Mouse (Mus musculus): ENCODE results near the gene A630023A22Rik.

The A630023A22Rik gene

GRCm38 (mm10) chr14:34102601-34103000 is at the start of gene A630023A22Rik:
Gene A630023A22Rik (minus strand): TSS chr14:34102754.
- WGBS, result 86% methylated on average over 5 of the region's 5 CpGs

DNA sequence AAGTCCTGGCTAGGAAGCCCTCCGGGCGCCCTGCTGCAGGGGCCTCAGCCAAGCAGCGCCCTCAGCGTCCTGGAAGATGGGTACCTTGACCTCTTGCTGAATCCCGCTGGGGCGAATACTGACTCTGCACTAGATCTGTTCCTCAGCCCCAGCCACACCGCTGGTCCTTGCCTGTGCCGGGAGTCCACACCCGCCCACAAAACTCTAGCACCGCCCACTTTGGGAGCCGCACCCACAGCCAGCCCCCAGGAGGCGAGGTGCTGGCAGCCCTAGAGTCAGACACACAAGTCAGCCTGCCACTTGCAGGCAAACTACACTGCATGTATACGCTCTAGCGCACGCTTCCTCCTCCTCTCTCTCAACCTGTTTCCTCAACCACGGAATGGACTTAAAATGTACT is 49.8 kb upstream of the A630023A22Rik start, which contains the start of gene Npy4r:
Gene Npy4r, minus strand, starts transcription at position 148 of the 400 bp plus-strand sequence.
- WGBS, result 21% methylated on average over 16 of the region's 16 CpGs

- WGBS, result 93% methylated on average over 10 of the region's 10 CpGs
Measured at GRCm38 (mm10) chr14:34142915-34143314, 40.4 kb upstream of the A630023A22Rik start.

DNA sequence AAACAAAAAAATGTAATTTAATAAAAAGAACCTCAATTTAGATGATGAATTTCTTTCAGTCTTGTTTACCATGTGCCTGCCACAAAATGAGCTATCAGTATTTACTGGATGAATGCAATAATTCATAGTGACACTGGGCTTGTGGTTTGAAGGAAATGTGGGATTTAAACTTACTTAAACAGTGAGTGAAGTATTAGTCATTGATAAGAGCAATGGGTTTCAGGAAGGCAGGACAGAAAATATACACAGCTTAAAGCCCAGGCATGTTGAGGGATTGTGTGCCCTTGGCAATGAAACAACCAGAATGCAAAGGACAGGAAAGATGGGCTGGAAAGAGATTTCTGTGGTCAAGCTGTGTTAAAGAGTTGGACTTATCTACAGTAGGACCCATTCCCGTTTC is 39.8 kb upstream of the A630023A22Rik start:
- WGBS, result 81% methylated on average over 1 of the region's 1 CpGs

DNA sequence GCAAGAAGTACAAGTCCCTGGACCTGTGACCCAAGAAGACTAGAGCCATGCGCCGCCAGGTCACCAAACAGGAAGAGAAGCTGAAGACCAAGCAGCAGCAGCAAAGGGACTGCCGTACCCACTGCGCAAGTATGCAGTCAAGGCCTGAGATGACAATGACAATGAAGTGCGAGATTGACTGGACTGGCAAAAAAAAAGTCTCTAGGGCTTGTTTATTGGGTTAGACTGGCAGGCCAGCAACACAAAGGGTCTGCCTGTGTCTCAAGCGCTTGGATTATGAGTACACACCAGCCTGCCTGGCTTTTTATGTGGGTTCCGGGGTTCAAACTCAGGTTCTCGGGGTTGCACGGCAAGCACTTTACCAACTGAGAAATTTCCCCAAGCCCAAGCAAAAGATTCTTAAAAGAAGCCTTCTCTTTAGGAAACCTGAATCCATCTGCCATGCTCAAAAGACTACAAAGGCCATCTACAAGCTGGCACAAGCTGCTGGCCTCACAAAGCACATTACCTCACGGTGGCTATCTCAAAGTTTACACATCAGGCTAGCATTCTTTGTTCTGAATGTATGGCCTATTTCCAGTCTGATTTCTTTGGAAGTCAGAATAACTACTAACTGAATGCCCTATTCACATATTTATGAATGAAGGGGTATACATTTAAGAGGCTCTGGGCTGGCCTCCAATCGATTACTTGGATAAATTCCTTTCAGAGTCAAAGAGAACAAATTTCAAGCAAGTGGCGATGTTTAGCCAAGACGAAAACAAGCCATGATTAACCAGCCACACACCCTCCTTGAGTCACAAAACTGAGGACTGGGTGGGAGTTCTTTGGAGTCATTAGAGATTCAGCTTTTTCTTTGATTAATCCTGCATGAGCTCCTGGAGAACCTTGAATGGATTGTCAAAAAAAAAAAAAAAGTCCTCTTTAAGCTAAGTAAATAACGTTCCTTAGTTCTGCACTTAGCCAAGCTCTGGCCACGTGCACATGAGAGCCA is 37.4 kb upstream of the A630023A22Rik start:
- 71% methylated on average over 15 of the region's 15 CpGs for WGBS

DNA sequence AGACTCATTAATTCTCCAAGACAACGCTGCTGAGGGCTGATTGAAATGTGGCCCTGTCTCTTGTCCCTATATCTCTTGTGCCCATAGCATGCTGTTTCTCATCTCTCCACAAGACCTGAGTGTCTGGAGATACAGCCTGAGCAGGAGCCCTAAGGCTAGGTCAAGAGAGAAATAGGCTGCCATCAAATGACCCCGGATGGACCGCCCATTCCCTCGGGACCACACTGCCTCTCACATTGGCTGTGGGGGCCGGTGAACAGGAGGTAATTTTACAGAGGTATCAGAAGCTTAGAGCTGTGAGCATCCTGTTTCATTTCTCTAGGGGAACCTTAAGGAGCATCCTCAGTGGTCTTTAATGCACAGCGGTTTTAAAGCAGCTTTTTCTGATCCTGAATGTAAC is 28.7 kb upstream of the A630023A22Rik start:
- WGBS, result 78% methylated on average over 6 of the region's 6 CpGs

- WGBS, result 90% methylated on average over 4 of the region's 4 CpGs
Measured at GRCm38 (mm10) chr14:34121691-34122090, 19.1 kb upstream of the A630023A22Rik start.

DNA sequence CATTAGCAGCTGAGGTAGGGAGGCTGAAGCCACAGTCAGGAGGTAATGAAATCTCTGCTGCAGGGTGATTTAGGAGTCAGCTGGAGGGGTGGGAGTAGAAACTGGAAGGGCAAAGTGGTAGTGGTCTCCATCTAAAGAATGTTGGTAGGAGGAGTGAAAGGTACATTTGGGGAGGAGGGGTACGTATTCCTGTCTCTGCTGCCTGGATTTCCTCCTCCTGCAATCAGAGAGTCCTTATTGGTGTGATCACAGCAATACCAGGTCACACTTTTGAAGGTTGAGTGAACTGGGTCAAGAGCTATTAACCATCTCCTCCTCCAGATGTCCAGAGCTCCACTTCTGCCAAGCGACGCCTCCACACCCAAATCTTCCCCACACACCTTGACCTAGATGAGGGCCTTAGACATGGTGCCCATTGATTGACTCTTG is 18.4 kb upstream of the A630023A22Rik start:
- 97% methylated on average over 3 of the region's 3 CpGs for WGBS

- 85% methylated on average over 12 of the region's 12 CpGs for WGBS
Measured at GRCm38 (mm10) chr14:34120016-34120910, 17.7 kb upstream of the A630023A22Rik start.

GRCm38 (mm10) chr14:34119046-34119723 is 16.6 kb upstream of the A630023A22Rik start:
- WGBS, result 69% methylated on average over 7 of the region's 7 CpGs

DNA sequence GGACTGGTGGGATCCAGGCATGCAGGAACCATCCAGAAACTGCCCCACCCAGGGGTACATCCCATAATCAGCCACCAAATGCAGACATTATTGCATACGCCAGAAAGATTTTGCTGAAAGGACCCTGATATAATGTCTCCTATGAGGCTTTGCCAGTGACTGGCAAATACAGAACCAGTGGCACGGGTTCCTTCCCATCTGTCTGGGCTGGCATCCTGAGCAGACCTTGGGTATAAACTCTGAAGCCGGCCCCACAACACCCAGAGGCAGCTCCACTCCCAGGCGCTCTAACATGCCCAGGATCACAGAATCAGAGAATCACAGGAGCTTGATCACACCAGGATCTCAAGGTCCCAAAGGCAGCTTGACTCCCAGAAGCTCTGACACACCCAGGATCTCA is 11.8 kb upstream of the A630023A22Rik start:
- WGBS, result 85% methylated on average over 4 of the region's 4 CpGs

DNA sequence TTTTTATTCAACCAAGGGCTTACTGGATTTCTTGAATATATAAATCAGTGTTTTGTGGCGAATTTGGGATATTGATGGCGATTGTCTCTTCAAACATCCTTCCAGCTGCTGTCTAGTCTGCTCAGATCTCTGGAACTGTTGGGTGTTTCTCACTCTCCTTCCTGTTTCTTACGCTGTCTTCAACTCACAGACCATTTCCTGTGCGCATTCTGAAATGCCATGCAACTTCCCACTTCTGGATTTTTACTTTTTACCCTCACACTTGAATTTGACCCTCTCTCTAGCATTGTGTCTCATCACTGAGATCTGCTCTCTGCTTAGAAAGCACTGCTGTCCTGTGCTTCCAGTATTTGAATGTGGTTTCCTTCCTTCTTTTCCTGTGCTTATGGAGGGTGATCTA is 5.0 kb upstream of the A630023A22Rik start:
- WGBS, result 68% methylated on average over 4 of the region's 4 CpGs

GRCm38 (mm10) chr14:34106389-34107062 is 4.0 kb upstream of the A630023A22Rik start:
- 67% methylated on average over 11 of the region's 12 CpGs for WGBS

DNA sequence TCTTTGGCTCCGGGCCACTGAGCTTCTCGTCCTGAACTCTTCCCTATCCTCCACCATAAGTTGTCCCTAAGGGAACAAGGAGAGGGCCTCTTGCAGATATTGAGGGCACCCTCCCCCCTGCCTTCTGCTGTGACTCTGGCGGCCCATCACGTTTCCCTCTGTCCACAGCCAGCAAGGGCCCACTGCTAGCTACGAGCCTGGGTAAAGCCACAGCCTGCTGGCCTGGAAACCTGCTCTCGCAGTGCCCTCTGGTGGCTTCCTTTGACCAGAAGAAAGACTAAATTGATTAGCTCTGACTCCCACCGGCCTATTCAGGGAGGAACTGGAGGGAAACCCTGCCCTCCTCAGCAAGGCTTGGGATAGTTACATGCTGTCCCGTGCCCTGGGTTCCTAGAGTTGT is 2.3 kb upstream of the A630023A22Rik start:
- WGBS, result 44% methylated on average over 8 of the region's 8 CpGs

GRCm38 (mm10) chr14:34103855-34104254 is 1.3 kb upstream of the A630023A22Rik start:
- WGBS, result 91% methylated on average over 3 of the region's 3 CpGs

DNA sequence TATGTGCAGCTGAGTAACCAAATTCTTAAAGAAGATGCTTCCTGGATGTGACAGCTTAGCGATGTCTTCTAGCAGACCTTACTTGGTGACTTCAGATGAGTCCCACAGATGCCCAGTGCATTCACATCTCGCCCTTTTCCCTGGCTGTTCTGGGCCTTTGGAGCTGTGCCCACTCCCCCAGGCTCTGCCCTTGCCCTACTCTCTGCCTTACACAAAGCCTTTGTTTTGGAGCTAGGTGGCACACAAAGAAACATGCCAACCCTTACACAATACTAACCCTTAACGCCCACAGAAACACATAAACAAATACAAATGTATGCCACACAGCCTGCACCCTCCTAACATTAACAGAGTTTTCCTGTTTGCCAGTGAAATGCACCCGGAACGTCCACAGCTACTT is 6.4 kb downstream of the A630023A22Rik start:
- WGBS, result 69% methylated on average over 5 of the region's 5 CpGs

DNA sequence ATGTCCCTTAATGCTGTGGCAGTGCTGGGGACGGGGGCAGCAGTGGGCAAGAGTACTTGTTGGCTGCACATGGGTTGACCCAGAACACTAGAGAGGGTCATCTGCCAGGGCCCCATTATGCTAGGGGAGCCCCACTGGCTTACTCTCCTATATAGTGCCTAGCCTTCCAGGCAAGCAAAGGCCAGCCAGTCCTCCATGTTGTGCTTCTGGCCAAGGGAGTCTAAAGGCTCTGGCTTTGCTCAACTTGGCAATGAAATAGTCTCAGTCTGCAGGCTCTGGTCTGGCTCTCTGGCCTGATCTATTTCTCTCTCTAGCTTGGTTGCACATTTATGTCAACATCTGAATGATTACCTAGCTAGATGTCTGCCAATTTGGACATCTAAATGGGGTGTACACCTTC is 9.7 kb downstream of the A630023A22Rik start:
- WGBS, result 73% methylated on average over 1 of the region's 1 CpGs

DNA sequence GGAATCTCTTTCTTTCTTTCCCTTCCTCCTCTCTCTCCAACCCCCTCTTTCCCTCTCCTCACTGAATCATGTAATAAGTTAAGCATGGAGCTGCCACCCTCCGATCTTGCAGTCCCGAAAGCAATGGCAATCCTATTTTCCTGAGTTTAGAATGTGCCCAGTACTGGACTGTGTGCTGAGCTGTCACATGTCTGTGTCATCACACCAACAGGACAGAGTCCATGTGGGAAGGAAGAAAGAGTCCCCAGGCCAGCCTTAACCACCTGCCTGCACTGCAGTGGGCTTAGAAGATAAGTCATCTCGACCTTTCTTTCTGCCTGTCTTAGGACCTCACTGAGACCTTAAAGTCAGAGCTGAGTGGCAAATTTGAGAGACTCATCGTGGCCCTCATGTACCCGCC is 11.1 kb downstream of the A630023A22Rik start:
- WGBS, result 88% methylated on average over 5 of the region's 5 CpGs

DNA sequence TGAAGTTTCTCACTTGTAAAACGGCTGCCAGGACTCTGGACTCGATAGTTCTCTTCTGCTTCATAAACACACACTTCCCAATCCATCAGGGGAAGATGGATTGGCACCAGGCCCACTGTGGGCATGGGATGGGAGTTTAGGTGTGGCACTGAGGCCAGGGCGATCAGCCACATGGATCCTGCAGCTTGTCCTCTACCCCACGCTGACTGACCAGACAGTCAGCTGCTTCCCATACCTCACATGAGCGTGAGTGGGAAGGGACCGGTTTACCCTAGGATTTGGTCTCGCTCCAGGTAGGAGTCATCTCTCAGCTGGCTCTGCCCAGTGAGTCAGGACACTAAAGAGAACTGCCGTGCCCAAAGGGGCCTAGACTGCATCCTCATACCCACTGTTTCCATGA is 12.8 kb downstream of the A630023A22Rik start:
- WGBS, result 77% methylated on average over 8 of the region's 8 CpGs

DNA sequence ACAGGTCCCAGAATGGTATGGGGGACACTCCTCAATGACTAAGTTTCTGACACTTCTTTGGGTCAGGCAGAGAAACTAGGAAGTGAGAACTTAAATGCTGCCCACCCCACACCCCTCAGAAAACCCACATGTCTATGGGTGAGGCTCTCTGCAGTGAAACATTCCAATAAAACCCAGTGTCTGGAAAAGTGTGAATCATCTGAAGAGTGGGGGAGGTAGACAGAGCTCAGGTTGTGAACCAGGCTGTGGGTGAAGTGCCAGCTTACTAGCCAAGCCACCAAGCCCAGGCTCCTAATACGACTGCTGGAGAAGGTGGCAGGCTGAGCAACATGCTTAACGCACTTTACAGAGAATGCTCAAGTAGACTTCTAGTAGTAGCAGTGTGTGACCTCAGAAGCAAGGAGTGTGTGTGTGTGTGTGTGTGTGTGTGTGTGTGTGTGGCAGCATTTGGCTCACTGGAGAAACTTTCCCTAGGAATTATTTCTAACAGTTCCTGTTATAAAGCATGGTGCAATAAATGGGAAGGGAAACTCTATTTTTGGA is 14.6 kb downstream of the A630023A22Rik start:
- 62% methylated on average over 2 of the region's 2 CpGs for WGBS

DNA sequence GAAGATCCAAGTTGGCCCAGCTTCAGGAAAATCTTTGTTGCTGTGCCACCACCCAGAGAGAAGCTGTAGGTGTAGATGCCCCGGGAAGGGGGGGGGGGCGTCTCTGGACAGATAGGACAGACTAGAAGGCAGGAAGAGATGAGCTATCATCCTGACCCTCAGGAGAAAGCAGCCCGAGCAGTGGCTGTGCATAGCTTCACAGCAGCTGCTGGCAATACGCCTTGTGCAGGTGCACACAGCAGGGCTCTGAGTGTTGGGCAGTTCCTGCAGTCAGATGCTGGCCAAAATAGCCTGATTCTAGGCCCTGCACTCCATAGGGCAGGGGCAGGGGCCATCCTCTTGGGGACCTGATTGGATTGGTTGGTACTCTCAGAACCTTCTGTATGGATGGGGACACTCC is 15.7 kb downstream of the A630023A22Rik start:
- WGBS, result 62% methylated on average over 4 of the region's 4 CpGs
